Mouse (Mus musculus): Measurements from ENCODE around the gene Mag. TPM values are rescaled to one million over a fixed set of nuclear protein-coding genes. Genes with fewer than 3 reads are reported as not detected.
"Not testable (repeated sequence)": the region's sequence is repeated elsewhere in the genome, so short reads cannot be mapped to it uniquely, and the experiment has no call there.

Gene Mag
- polyA plus RNA-seq, 1 experiment from 2014 or later, result 0.24 TPM

GRCm38 (mm10) chr7:30954036-30954435 lies 39.4 kb upstream of the Mag start:
- WGBS, result 80% methylated on average over 3 of the region's 3 CpGs
- Histone ChIP-seq H3K4me1 (replicated peaks) (peaks cover 17% of the 10 kb centered on the region), H3K9ac (no peak overlapping the region), H3K36me3 (peaks cover 34% of the 10 kb centered on the region), H3K27me3 (replicated peaks) (no peaks in the 10 kb centered on the region), H3K9me3 (no peaks in the 10 kb centered on the region), H3K4me2 (replicated peaks) (no peak overlapping the region), H3K4me3 (replicated peaks) (no peak overlapping the region), H3K27ac (no peak overlapping the region)
- no peak for ATAC-seq

- H3K9me3 ChIP-seq, result no peaks in the 10 kb centered on the region
- peaks cover 17% of the 10 kb centered on the region for H3K4me1 ChIP-seq (replicated peaks)
- no peak overlapping the region for H3K4me2 ChIP-seq (replicated peaks)
- H3K27ac ChIP-seq, result no peak overlapping the region
- H3K9ac ChIP-seq, result no peak overlapping the region
- ATAC-seq, result no peak
- H3K4me3 ChIP-seq (replicated peaks), result no peak overlapping the region
- WGBS, result 87% methylated on average over 6 of the region's 6 CpGs
- H3K36me3 ChIP-seq, result peaks cover 34% of the 10 kb centered on the region
- no peaks in the 10 kb centered on the region for H3K27me3 ChIP-seq (replicated peaks)
Observed at GRCm38 (mm10) chr7:30953459-30953858, 38.8 kb upstream of the Mag start.

GRCm38 (mm10) chr7:30952441-30953265 lies 38.0 kb upstream of the Mag start:
- H3K36me3 ChIP-seq, result peaks cover 34% of the 10 kb centered on the region

GRCm38 (mm10) chr7:30949902-30950301 lies 35.2 kb upstream of the Mag start:
- not testable (repeated sequence) for H3K9me3 ChIP-seq; H3K4me3 ChIP-seq (replicated peaks); H3K27ac ChIP-seq; H3K4me1 ChIP-seq (replicated peaks); H3K4me2 ChIP-seq (replicated peaks); ATAC-seq; H3K9ac ChIP-seq; H3K27me3 ChIP-seq (replicated peaks)
- 86% methylated on average over 3 of the region's 3 CpGs for WGBS
- peaks cover 37% of the 10 kb centered on the region for H3K36me3 ChIP-seq

More at GRCm38 (mm10) chr7:30952441-30953265, 38.0 kb upstream of the Mag start:
- Histone ChIP-seq H3K4me1 (replicated peaks) (peaks cover 9% of the 10 kb centered on the region; the same call in 1 of the 2 replicates), H3K9me3 (no peaks in the 10 kb centered on the region), H3K27ac (no peak overlapping the region), H3K4me2 (replicated peaks) (no peak overlapping the region), H3K9ac (no peak overlapping the region), H3K4me3 (replicated peaks) (no peak overlapping the region), H3K27me3 (replicated peaks) (no peaks in the 10 kb centered on the region)
- 94% methylated on average over 16 of the region's 16 CpGs for WGBS
- no peak for ATAC-seq

- whole genome bisulfite sequencing, result 95% methylated on average over 7 of the region's 7 CpGs
- no peaks in the 10 kb centered on the region for H3K27me3 ChIP-seq (replicated peaks)
- no peak overlapping the region for H3K27ac ChIP-seq
- H3K36me3 ChIP-seq, result peaks cover 13% of the 10 kb centered on the region
- no peaks in the 10 kb centered on the region for H3K9me3 ChIP-seq
- no peak for ATAC-seq
- no peak overlapping the region for H3K4me3 ChIP-seq (replicated peaks)
- H3K4me2 ChIP-seq (replicated peaks), result no peak overlapping the region
- H3K9ac ChIP-seq, result no peak overlapping the region
- H3K4me1 ChIP-seq (replicated peaks), result no peaks in the 10 kb centered on the region
Observed at GRCm38 (mm10) chr7:30945876-30946275, 31.2 kb upstream of the Mag start.

- not testable (repeated sequence) for H3K4me1 ChIP-seq (replicated peaks); H3K27ac ChIP-seq; H3K4me3 ChIP-seq (replicated peaks); H3K4me2 ChIP-seq (replicated peaks); ATAC-seq; H3K9me3 ChIP-seq; H3K27me3 ChIP-seq (replicated peaks); H3K9ac ChIP-seq
- peaks cover 12% of the 10 kb centered on the region for H3K36me3 ChIP-seq
- WGBS, result 91% methylated on average over 7 of the region's 7 CpGs
Observed at GRCm38 (mm10) chr7:30945466-30945865, 30.8 kb upstream of the Mag start.

- H3K27ac ChIP-seq; H3K4me2 ChIP-seq (replicated peaks); H3K4me1 ChIP-seq (replicated peaks); ATAC-seq; H3K9ac ChIP-seq; H3K27me3 ChIP-seq (replicated peaks); H3K36me3 ChIP-seq; H3K9me3 ChIP-seq; H3K4me3 ChIP-seq (replicated peaks): not testable (repeated sequence)
- 60% methylated on average over 2 of the region's 2 CpGs for WGBS
Observed at GRCm38 (mm10) chr7:30944706-30945105, 30.0 kb upstream of the Mag start.

GRCm38 (mm10) chr7:30943909-30944635 lies 29.4 kb upstream of the Mag start, which contains the start of gene Hamp:
Hamp (minus strand) TSS chr7:30944032.
- Histone ChIP-seq H3K27ac (no peak within 1 kb of the TSS), H3K36me3 (peaks cover 3% of the 10 kb centered on the region; the same call in 1 of the 2 replicates), H3K9ac (no peak within 1 kb of the TSS), H3K4me2 (replicated peaks) (no peak within 1 kb of the TSS), H3K4me1 (replicated peaks) (no peaks in the 10 kb centered on the region), H3K27me3 (replicated peaks) (no peaks in the 10 kb centered on the region), H3K9me3 (no peaks in the 10 kb centered on the region), H3K4me3 (replicated peaks) (no peak within 1 kb of the TSS)
- ATAC-seq, result peak; percentile 38
- WGBS, result 63% methylated on average over 9 of the region's 9 CpGs

GRCm38 (mm10) chr7:30942365-30942764 lies 27.7 kb upstream of the Mag start:
- H3K4me1 ChIP-seq (replicated peaks); H3K4me2 ChIP-seq (replicated peaks); H3K27me3 ChIP-seq (replicated peaks); H3K9me3 ChIP-seq; H3K4me3 ChIP-seq (replicated peaks); H3K36me3 ChIP-seq; H3K9ac ChIP-seq; ATAC-seq; H3K27ac ChIP-seq: not testable (repeated sequence)
- WGBS, result 38% methylated on average over 3 of the region's 3 CpGs

- not testable (repeated sequence) for ATAC-seq; H3K27ac ChIP-seq; H3K4me1 ChIP-seq (replicated peaks); H3K4me2 ChIP-seq (replicated peaks); H3K9ac ChIP-seq; H3K4me3 ChIP-seq (replicated peaks); H3K27me3 ChIP-seq (replicated peaks); H3K9me3 ChIP-seq; H3K36me3 ChIP-seq
- 81% methylated on average over 1 of the region's 1 CpGs for WGBS
Observed at GRCm38 (mm10) chr7:30940070-30940469, 25.4 kb upstream of the Mag start.

GRCm38 (mm10) chr7:30935422-30936099 lies 20.9 kb upstream of the Mag start:
- not testable (repeated sequence) for H3K9me3 ChIP-seq; H3K4me1 ChIP-seq (replicated peaks); H3K9ac ChIP-seq; ATAC-seq; H3K36me3 ChIP-seq; H3K27ac ChIP-seq; H3K4me2 ChIP-seq (replicated peaks); H3K27me3 ChIP-seq (replicated peaks); H3K4me3 ChIP-seq (replicated peaks)
- 70% methylated on average over 6 of the region's 6 CpGs for WGBS

GRCm38 (mm10) chr7:30924581-30924980 lies 9.9 kb upstream of the Mag start, which contains the start of gene Hamp2:
Hamp2 (minus strand) TSS chr7:30924681.
- WGBS, result 73% methylated on average over 2 of the region's 2 CpGs
- not testable (repeated sequence) for H3K4me1 ChIP-seq (replicated peaks); H3K27ac ChIP-seq; H3K9ac ChIP-seq; ATAC-seq; H3K27me3 ChIP-seq (replicated peaks); H3K4me3 ChIP-seq (replicated peaks); H3K36me3 ChIP-seq; H3K9me3 ChIP-seq; H3K4me2 ChIP-seq (replicated peaks)
